Mouse (Mus musculus) stomach, postnatal 0 days (tissue): Measurements from ENCODE around the gene Cnbp.

Experiments
- CTCF ChIP-seq: IDR thresholded peaks from 2 replicates; pipeline ENCODE4 v1.5.1; 2016; ENCODE audit warnings: antibody characterized with exemption, low read depth, mild to moderate bottlenecking, moderate library complexity
- EP300 ChIP-seq: optimal IDR thresholded peaks from 2 replicates; pipeline ENCODE3; 2016; ENCODE audit warnings: antibody characterized with exemption

DNA sequence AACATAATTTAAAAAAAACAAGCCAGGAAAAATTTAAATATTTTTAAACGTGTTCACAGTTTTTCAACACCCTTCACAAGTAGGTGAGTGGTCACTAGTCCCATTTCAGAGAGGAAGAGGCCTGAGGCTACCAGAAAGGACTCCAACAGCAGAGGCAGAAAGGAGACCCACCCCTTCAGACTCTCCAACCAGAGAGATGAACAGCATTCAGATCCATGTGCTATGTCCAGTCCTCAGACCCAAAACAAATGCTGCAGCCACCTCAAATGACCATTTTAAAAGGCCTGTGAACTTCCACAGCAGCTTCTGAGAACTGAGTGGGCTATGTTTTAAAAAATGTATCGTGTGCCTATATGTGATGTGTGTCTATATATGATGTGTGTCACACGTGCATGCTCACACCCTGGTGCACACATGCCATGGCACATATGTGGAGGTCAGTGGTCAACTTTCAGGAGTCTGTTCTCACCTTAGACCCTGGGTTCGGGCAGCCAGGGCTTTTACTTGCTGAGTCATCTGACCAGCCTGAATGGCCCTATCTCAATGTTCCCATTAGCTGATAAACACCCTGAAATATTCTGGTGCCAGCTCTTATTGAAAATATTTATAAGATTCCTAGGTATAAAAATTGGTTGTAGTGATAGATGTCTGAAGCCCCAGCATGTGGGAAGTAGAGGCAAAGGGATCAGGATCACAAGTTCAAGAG, 43.0 kb downstream of the Cnbp start:
- TF ChIP-seq EP300 (no peak), CTCF (no peak)
